Mouse (Mus musculus): ENCODE data around the gene Gm5935. TPM values are rescaled to one million over a fixed set of nuclear protein-coding genes. Genes with fewer than 3 reads are reported as not detected.
"Not testable (repeated sequence)": the region's sequence is repeated elsewhere in the genome, so short reads cannot be mapped to it uniquely, and the experiment has no call there.

Gm5935 gene
- not detected for polyA plus RNA-seq (2017; shearing (Covaris generic))

DNA sequence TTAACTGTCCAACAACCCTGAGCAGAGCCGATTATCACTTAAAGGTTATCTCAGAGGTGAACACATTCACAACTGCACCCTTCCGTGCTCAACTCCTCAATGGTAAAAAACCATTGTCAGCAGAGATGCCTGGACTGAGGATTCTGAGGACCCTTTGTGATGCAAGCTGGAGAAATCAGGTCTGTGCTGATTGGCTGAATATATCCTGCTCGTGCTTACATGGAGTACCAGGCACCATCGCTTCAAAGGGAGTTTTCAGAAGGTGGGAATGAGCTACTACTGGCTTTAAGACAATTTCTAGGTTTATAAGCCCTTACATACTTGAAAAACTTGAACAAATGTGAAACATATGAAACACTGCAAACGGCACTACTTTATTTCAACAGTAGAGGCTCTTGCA is at the start of gene Gm5935:
TSS of gene Gm5935 (minus strand) at position 101 of the 400 bp plus-strand sequence.
- not testable (repeated sequence) for ATAC-seq

Other genes with a start within 250 kb of the Gm5935 start
- gene Gm4297, start 200.3 kb downstream of the Gm5935 start, polyA plus RNA-seq (2017; shearing (Covaris generic)) = not detected

Measured in activated CD4-positive, CD25-positive, alpha-beta regulatory T cell, adult 4 months (primary cell).